Mouse (Mus musculus) heart, embryonic 10.5 days (tissue): ENCODE results near the gene Ttc34. TPM values are rescaled to one million over a fixed set of nuclear protein-coding genes. Genes with fewer than 3 reads are reported as not detected.

ENCODE experiments used
- DNase-seq: peaks from one replicate; pipeline ENCODE4 v3.0.0-alpha.2; 2017; ENCODE audit warnings: low spot score
- H3K27ac ChIP-seq: fragments of 300-500 bp; sonication (generic); 2 replicates; pipeline ENCODE4 v1.5.1; 2016; ENCODE audit warnings: mild to moderate bottlenecking
- H3K27me3 ChIP-seq: fragments of 300-500 bp; sonication (generic); 2 replicates; pipeline ENCODE4 v1.6.1; 2016; ENCODE audit warnings: mild to moderate bottlenecking; ENCODE audit not compliant: poor library complexity, insufficient read depth, severe bottlenecking
- H3K36me3 ChIP-seq: fragments of 300-500 bp; sonication (generic); 2 replicates; pipeline ENCODE4 v1.6.1; 2016; ENCODE audit warnings: mild to moderate bottlenecking, moderate library complexity
- H3K4me1 ChIP-seq: fragments of 300-500 bp; sonication (generic); 2 replicates; pipeline ENCODE4 v1.6.1; 2016; ENCODE audit warnings: mild to moderate bottlenecking
- H3K4me3 ChIP-seq: fragments of 300-500 bp; sonication (generic); 2 replicates; pipeline ENCODE4 v1.5.1; 2016; ENCODE audit warnings: mild to moderate bottlenecking, moderate library complexity
- H3K9me3 ChIP-seq: fragments of 300-500 bp; sonication (generic); 2 replicates; pipeline ENCODE4 v1.6.1; 2016; ENCODE audit warnings: mild to moderate bottlenecking, moderate library complexity
- WGBS: fragments of 180-500 bp; shearing (Covaris S2); methylation state at CpG from one replicate; pipeline ENCODE4 v1.1.7; 2016; 5-methylcytosine and 5-hydroxymethylcytosine counted together
- polyA plus RNA-seq: library from polyadenylated mRNA; unstranded; fragments of >200 nt; fragmentation: Nextera tagmentation; extraction: Ambion mirVana; gene quantifications from 2 replicates; pipeline ENCODE4 v1.2.1, GENCODE M21; 2016

Ttc34 gene
- polyA plus RNA-seq, 1 experiment from 2014 or later: 0.39 TPM

DNA sequence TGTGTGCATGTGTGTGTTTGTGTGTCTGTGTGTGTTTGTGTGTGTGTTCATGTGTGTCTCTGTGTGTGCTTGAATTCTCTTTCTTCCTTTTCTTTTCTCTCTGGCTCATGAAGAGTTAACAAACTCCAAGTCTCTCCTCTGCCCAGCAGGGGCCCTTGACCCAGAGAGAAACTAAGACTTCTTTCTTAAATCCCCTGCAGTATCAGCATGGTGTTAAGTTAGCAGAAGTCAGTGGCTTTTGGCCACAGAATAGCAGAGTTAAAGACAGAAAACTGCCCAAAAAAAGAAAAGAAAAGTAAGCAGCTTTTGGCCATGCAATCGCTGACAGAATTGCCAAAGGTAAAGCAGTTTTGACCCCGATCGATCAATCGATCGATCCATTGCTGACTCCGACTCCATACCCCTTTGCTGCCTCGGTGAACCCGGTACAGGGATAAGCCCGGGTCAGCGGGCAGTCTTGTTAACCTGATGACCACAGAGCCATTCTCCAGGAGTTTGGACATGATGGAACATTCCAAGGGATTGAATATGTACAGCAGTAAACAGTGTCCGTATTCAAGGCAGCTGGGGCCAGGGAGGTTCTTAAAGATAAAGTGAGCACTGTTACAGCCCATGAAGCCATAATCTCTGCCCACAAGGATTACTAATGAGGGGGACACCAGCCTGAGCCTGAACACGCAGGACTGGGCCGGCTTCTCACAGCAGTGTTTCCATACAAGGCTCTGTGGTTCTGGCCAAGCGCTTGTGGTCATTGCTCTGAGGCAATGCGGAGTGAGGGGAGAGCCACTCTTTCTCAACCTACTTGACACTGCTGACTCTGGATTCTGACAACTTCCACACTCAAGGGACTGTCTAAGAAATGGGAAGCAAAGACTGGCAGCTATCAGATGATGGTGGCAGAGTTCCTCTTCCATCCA lies 73.6 kb downstream of the Ttc34 start:
- DNase-seq: no peak
- WGBS: 27% methylated on average over 15 of the region's 15 CpGs
- no peak overlapping the region for H3K4me3 ChIP-seq
- no peaks in the 10 kb centered on the region for H3K9me3 ChIP-seq
- H3K36me3 ChIP-seq: no peaks in the 10 kb centered on the region
- H3K27me3 ChIP-seq: no peaks in the 10 kb centered on the region
- peak overlapping the region; percentile 65 for H3K27ac ChIP-seq
- peaks cover 21% of the 10 kb centered on the region for H3K4me1 ChIP-seq

DNA sequence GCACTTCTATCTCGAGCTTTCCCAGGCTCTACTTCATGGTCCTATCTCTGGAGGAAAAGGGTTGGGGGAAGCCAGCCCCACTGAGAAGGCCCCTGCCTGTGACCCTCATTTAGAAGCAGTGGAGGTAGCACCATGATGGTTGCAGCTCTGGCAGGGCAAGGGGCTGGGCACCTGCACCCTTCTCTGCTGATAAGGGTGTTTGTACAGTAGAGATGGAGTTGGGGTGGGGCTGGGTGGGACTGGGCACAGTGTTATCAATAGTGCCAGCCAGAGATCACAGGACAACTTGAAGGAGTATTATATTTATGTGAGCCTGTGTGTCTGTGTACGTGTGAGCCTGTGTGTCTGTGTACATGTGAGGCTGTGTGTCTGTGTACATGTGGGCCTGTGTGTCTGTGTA lies 74.4 kb downstream of the Ttc34 start:
- DNase-seq: no peak
- Histone ChIP-seq H3K4me1 (peaks cover 21% of the 10 kb centered on the region), H3K27me3 (no peaks in the 10 kb centered on the region), H3K4me3 (no peak overlapping the region), H3K36me3 (no peaks in the 10 kb centered on the region), H3K27ac (peak overlapping the region; percentile 65), H3K9me3 (no peaks in the 10 kb centered on the region)
- 63% methylated on average over 2 of the region's 2 CpGs for WGBS

DNA sequence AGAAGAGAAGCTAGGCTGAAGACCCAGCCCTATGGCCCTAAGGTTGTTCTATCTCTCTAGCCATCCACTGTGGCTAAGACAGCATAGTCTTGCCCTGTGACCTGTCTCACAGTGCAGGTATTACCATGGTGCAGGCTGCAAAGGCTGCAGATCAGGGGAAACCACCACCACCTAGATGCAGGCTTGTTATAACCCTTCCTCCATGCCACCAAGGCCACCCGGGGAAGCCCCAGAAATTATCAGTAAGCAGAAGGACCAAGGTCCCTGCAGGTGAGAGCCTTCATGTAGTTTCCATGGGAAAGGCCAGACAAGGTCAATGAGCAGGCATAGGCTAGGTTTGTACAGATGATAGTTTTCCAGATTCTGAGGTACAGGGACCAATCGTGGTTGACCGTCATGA lies 76.6 kb downstream of the Ttc34 start:
- WGBS: 86% methylated on average over 3 of the region's 3 CpGs
- no peaks in the 10 kb centered on the region for H3K9me3 ChIP-seq
- no peaks in the 10 kb centered on the region for H3K27me3 ChIP-seq
- no peak overlapping the region for H3K4me3 ChIP-seq
- DNase-seq: no peak
- H3K36me3 ChIP-seq: no peaks in the 10 kb centered on the region
- peaks cover 16% of the 10 kb centered on the region for H3K4me1 ChIP-seq
- no peak overlapping the region for H3K27ac ChIP-seq

DNA sequence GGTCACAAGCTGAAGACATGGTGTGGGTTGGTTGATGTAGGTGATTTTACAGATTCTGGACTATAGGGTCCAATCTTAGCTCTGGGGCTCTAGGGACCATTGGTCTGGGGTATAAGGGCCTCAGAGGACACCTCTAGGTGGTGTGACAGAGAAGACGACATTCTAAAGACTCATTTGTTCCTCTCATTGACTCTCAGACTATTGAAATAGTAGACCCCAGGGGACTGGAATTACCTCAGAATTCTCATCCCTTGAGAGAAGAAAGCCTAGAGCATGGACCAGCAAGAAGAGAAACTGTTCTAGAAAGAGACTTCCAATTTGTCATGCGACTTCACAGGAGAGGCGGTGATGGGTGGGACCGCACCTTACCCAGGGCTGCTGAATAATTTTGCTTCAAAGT lies 77.0 kb downstream of the Ttc34 start:
- WGBS: 91% methylated on average over 4 of the region's 4 CpGs
- no peak for DNase-seq

DNA sequence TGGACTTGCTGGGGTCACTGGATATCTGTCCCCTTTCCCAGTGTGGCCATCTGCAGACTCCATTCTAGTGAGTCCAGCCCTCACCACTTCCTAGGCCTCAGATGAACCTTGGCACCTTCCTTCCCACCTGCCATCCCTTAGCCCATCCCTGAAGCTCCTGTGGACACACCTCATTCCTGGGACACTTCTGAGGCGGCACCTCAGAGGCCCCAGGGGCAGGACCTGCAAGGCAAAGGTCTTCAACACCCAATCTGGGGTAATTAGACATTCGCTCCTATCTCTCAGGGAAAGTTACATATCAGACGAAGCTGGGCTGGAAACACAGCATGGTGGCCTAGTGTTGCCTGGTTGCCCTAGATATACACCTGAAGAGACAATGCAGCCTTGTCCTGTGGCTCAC lies 77.4 kb downstream of the Ttc34 start:
- no peak overlapping the region for H3K4me3 ChIP-seq
- DNase-seq: no peak
- no peaks in the 10 kb centered on the region for H3K36me3 ChIP-seq
- H3K9me3 ChIP-seq: no peaks in the 10 kb centered on the region
- H3K27ac ChIP-seq: no peak overlapping the region
- H3K4me1 ChIP-seq: peaks cover 16% of the 10 kb centered on the region
- H3K27me3 ChIP-seq: no peaks in the 10 kb centered on the region
- WGBS: 68% methylated on average over 3 of the region's 3 CpGs

More for the DNA sequence above, 77.0 kb downstream of the Ttc34 start:
- Histone ChIP-seq H3K9me3 (no peaks in the 10 kb centered on the region), H3K27me3 (no peaks in the 10 kb centered on the region), H3K4me1 (peaks cover 16% of the 10 kb centered on the region), H3K36me3 (no peaks in the 10 kb centered on the region), H3K4me3 (no peak overlapping the region), H3K27ac (no peak overlapping the region)

DNA sequence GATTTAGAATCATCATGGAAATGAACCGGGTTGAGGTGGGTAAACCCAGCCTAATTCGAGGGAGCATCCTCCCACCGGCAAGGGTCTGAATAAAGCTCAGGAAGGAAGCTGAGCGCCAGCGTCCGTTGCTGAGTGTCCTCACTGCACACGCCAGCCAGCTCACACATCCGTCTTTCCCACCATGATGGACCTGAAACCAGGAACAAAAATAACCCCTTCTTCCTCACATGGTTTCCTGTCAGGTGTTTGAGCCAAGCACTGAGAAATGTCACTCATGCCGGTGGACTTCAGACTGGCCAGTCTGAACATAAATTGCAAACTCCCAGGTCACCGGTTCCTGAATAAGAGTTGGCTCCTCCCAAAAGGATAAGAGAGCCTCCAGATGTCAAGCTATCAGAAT lies 78.0 kb downstream of the Ttc34 start:
- peaks cover 15% of the 10 kb centered on the region for H3K4me1 ChIP-seq
- no peak overlapping the region for H3K27ac ChIP-seq
- no peaks in the 10 kb centered on the region for H3K27me3 ChIP-seq
- no peak for DNase-seq
- WGBS: 73% methylated on average over 10 of the region's 10 CpGs
- no peak overlapping the region for H3K4me3 ChIP-seq
- H3K9me3 ChIP-seq: no peaks in the 10 kb centered on the region
- H3K36me3 ChIP-seq: no peaks in the 10 kb centered on the region

DNA sequence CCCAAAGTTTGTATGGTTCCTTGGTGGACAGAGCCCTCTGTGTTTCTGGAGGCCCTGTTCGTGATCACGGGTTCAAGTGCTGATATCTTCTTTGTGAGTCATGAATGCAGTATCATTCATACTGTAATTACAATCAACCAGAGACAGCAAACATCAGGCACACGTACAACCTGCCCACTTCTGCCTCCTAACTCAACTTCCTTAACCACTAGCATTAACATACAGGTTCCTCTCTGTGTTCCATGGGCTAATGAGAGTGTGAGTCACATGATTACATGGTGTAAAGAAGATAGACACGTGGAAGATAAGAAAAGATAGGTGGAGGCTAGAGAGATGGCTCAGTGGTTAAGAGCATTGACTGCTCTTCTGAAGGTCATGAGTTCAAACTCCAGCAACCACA lies 79.4 kb downstream of the Ttc34 start:
- Histone ChIP-seq H3K4me3 (no peak overlapping the region), H3K27me3 (no peaks in the 10 kb centered on the region), H3K36me3 (no peaks in the 10 kb centered on the region), H3K9me3 (no peaks in the 10 kb centered on the region), H3K27ac (no peak overlapping the region), H3K4me1 (peaks cover 1% of the 10 kb centered on the region)
- DNase-seq: no peak
- 76% methylated on average over 4 of the region's 4 CpGs for WGBS

Other genes with a start within 250 kb of the Ttc34 start
- gene Prdm16, start 200.6 kb upstream of the Ttc34 start, polyA plus RNA-seq: 13.9 and 16.8 TPM in 2 replicates
- gene Actrt2, start 169.6 kb upstream of the Ttc34 start, polyA plus RNA-seq: not detected in 2 replicates
- gene Mmel1, start 32.1 kb downstream of the Ttc34 start, polyA plus RNA-seq: 0.12 and 0.62 TPM in 2 replicates
- 24.6 and 32.3 TPM in 2 replicates for gene Fam213b, start 61.7 kb downstream of the Ttc34 start, polyA plus RNA-seq
- gene Tnfrsf14, start 91.1 kb downstream of the Ttc34 start, polyA plus RNA-seq: 1.6 and 2.6 TPM in 2 replicates
- gene Hes5, start 123.5 kb downstream of the Ttc34 start, polyA plus RNA-seq: 0.15 and 0.26 TPM in 2 replicates
- gene Pank4, start 126.7 kb downstream of the Ttc34 start, polyA plus RNA-seq: 45.3 and 49.2 TPM in 2 replicates
- 0.41 and 0.57 TPM in 2 replicates for gene Plch2, start 219.3 kb downstream of the Ttc34 start, polyA plus RNA-seq
- 17.3 and 19.4 TPM in 2 replicates for gene Pex10, start 229.6 kb downstream of the Ttc34 start, polyA plus RNA-seq
- gene Rer1, start 248.9 kb downstream of the Ttc34 start, polyA plus RNA-seq: 144 and 165 TPM in 2 replicates
- 3.6 and 4.6 TPM in 2 replicates for gene Morn1, start 249.1 kb downstream of the Ttc34 start, polyA plus RNA-seq